Mouse (Mus musculus) left cerebral cortex, adult 18-20 months (tissue): ENCODE measurements around the gene Adipoq. TPM values are rescaled to one million over a fixed set of nuclear protein-coding genes. Genes with fewer than 3 reads are reported as not detected.
A peak's percentile ranks its signal among the peaks of the same experiment; 100 is the strongest.

Experiments
- DNase-seq, 2 experiments: peaks; one replicate each; pipeline ENCODE4 v3.0.0; 2021 to 2022; ENCODE audit warnings: low spot score in 2 of 2, mixed read lengths in 1 of 2
- total RNA-seq, 2 experiments: library from RNA; stranded (reverse); gene quantifications; 2 replicates each; pipeline ENCODE4 v1.2.3; 2021

Gene Adipoq
- total RNA-seq, 2 experiments from 2014 or later, result not detected

GRCm38 (mm10) chr16:23114339-23115171 lies 31.8 kb upstream of the Adipoq start:
- no peak for DNase-seq

GRCm38 (mm10) chr16:23115486-23115885 lies 30.9 kb upstream of the Adipoq start:
- no peak for DNase-seq

- DNase-seq, result no peak
Observed at GRCm38 (mm10) chr16:23117173-23117572, 29.2 kb upstream of the Adipoq start.

- DNase-seq, result no peak
Observed at GRCm38 (mm10) chr16:23122446-23122845, 23.9 kb upstream of the Adipoq start.

- no peak for DNase-seq
Observed at GRCm38 (mm10) chr16:23123104-23123503, 23.2 kb upstream of the Adipoq start.

GRCm38 (mm10) chr16:23124398-23124797 lies 21.9 kb upstream of the Adipoq start:
- no peak for DNase-seq

GRCm38 (mm10) chr16:23127311-23127672 lies 19.0 kb upstream of the Adipoq start:
- DNase-seq, result no peak

GRCm38 (mm10) chr16:23127673-23128375 lies 18.5 kb upstream of the Adipoq start, which contains the start of gene Rfc4:
Gene Rfc4 (minus strand): TSS chr16:23127737.
- peak; percentile 94 to 95 for DNase-seq

- DNase-seq, result no peak
Observed at GRCm38 (mm10) chr16:23130303-23130702, 16.0 kb upstream of the Adipoq start.

- DNase-seq, result no peak
Observed at GRCm38 (mm10) chr16:23132336-23132735, 14.0 kb upstream of the Adipoq start.

GRCm38 (mm10) chr16:23135421-23136149 lies 10.8 kb upstream of the Adipoq start:
- no peak for DNase-seq

GRCm38 (mm10) chr16:23136406-23136970 lies 9.8 kb upstream of the Adipoq start:
- DNase-seq, result no peak

GRCm38 (mm10) chr16:23140911-23141310 lies 5.4 kb upstream of the Adipoq start:
- DNase-seq, result no peak

- DNase-seq, result no peak
Observed at GRCm38 (mm10) chr16:23144326-23144725, 2.0 kb upstream of the Adipoq start.

GRCm38 (mm10) chr16:23145211-23145610 lies 1.1 kb upstream of the Adipoq start:
- no peak for DNase-seq

- DNase-seq, result no peak
Observed at GRCm38 (mm10) chr16:23148936-23149335, 2.6 kb downstream of the Adipoq start.

GRCm38 (mm10) chr16:23149396-23149795 lies 3.1 kb downstream of the Adipoq start:
- no peak for DNase-seq

- peak; percentile 22 to 25 for DNase-seq
Observed at GRCm38 (mm10) chr16:23151423-23151822, 5.1 kb downstream of the Adipoq start.

GRCm38 (mm10) chr16:23154261-23154660 lies 7.9 kb downstream of the Adipoq start:
- no peak for DNase-seq

GRCm38 (mm10) chr16:23157013-23157412 lies 10.7 kb downstream of the Adipoq start:
- DNase-seq, result no peak

- no peak for DNase-seq
Observed at GRCm38 (mm10) chr16:23158292-23158691, 12.0 kb downstream of the Adipoq start.
